Mouse (Mus musculus): ENCODE data around the gene Mfsd6.

Gene Mfsd6

GRCm38 (mm10) chr1:52727056-52727900 is at the start of gene Mfsd6:
Mfsd6 (minus strand) TSS chr1:52727462.
- DNase-seq (ENCODE audit: low read depth), result peak; percentile 67

- DNase-seq (ENCODE audit: low read depth), result no peak
These were observed 38.2 kb upstream of the Mfsd6 start for GRCm38 (mm10) chr1:52765176-52766111.

- peak; percentile 31 for DNase-seq (ENCODE audit: low read depth)
These were observed 36.9 kb upstream of the Mfsd6 start for GRCm38 (mm10) chr1:52763894-52764809.

GRCm38 (mm10) chr1:52758174-52758573 is 30.9 kb upstream of the Mfsd6 start:
- DNase-seq (ENCODE audit: low read depth), result no peak

- DNase-seq (ENCODE audit: low read depth), result no peak
These were observed 27.1 kb upstream of the Mfsd6 start for GRCm38 (mm10) chr1:52754331-52754730.

GRCm38 (mm10) chr1:52753828-52754227 is 26.6 kb upstream of the Mfsd6 start:
- DNase-seq (ENCODE audit: low read depth), result peak; percentile 23

GRCm38 (mm10) chr1:52752706-52753105 is 25.4 kb upstream of the Mfsd6 start:
- no peak for DNase-seq (ENCODE audit: low read depth)

- peak; percentile 29 for DNase-seq (ENCODE audit: low read depth)
These were observed 24.4 kb upstream of the Mfsd6 start for GRCm38 (mm10) chr1:52751634-52752033.

GRCm38 (mm10) chr1:52749978-52750377 is 22.7 kb upstream of the Mfsd6 start:
- no peak for DNase-seq (ENCODE audit: low read depth)

GRCm38 (mm10) chr1:52748260-52748659 is 21.0 kb upstream of the Mfsd6 start:
- DNase-seq (ENCODE audit: low read depth), result peak; percentile 83

- DNase-seq (ENCODE audit: low read depth), result no peak
These were observed 15.3 kb upstream of the Mfsd6 start for GRCm38 (mm10) chr1:52742567-52742966.

- no peak for DNase-seq (ENCODE audit: low read depth)
These were observed 6.9 kb upstream of the Mfsd6 start for GRCm38 (mm10) chr1:52734208-52734607.

- no peak for DNase-seq (ENCODE audit: low read depth)
These were observed 3.0 kb upstream of the Mfsd6 start for GRCm38 (mm10) chr1:52730258-52730657.

- DNase-seq (ENCODE audit: low read depth), result no peak
These were observed 1.7 kb upstream of the Mfsd6 start for GRCm38 (mm10) chr1:52728857-52729489.

- DNase-seq (ENCODE audit: low read depth), result peak; percentile 68
These were observed 749 bp downstream of the Mfsd6 start for GRCm38 (mm10) chr1:52726371-52727055.

- DNase-seq (ENCODE audit: low read depth), result no peak
These were observed 4.7 kb downstream of the Mfsd6 start for GRCm38 (mm10) chr1:52722586-52722985.

GRCm38 (mm10) chr1:52719096-52719495 is 8.2 kb downstream of the Mfsd6 start:
- peak; percentile 49 for DNase-seq (ENCODE audit: low read depth)

GRCm38 (mm10) chr1:52718068-52718748 is 9.1 kb downstream of the Mfsd6 start:
- no peak for DNase-seq (ENCODE audit: low read depth)

- no peak for DNase-seq (ENCODE audit: low read depth)
These were observed 12.8 kb downstream of the Mfsd6 start for GRCm38 (mm10) chr1:52714451-52714850.

GRCm38 (mm10) chr1:52714021-52714420 is 13.2 kb downstream of the Mfsd6 start:
- no peak for DNase-seq (ENCODE audit: low read depth)
